ENCODE assay signal across 7 mouse cellular contexts in the genomic region with DNA sequence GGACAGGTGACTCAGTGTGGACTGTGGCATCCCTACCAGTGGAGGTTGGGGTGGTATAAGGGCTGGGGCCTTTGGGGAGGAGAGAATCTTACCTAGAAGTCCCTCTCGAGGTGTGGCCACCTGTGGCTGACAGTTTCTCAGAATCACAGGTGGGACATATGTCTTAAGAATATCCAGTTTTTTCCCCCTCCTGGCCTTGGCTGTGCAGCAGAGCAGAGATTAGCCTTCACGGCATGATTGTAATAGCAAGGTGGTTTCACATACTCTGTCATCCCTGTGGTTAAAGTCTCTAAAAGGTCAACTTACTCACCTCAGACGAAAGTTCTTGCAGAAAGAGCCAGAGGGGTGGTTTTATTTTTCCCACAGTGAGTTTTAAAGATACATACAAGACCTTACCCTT. TPM values are rescaled to one million over a fixed set of nuclear protein-coding genes. Genes with fewer than 3 reads are reported as not detected.
DNase-seq lines count a peak whose midpoint lies in the region; ATAC-seq and TF ChIP-seq lines count a peak whose summit lies in the region.

No protein-coding gene starts in this region.

- TF ChIP-seq EP300 in lung, postnatal 0 days (IDR thresholded peaks at IDR 0.05) = no peak

- TF ChIP-seq CTCF in lung, postnatal 0 days (IDR thresholded peaks at IDR 0.05) = no peak
- no peak for TF ChIP-seq CTCF in embryonic fibroblast, embryonic 13.5 days (IDR thresholded peaks at IDR 0.05; ENCODE audit: borderline replicate concordance, insufficient read depth, low read length)

- peak overlapping the region; percentile 78; the same call in 1 of the 2 replicates for H3K9ac ChIP-seq in lung, postnatal 0 days (replicated peaks; ENCODE audit: low read depth)
- H3K9ac ChIP-seq in limb, embryonic 11.5 days (ENCODE audit: low read length) = no peak overlapping the region; the same call in 1 of the 2 replicates

- H3K36me3 ChIP-seq in lung, postnatal 0 days (ENCODE audit: insufficient read depth, low read length) = no peaks in the 10 kb centered on the region
- no peaks in the 10 kb centered on the region for H3K36me3 ChIP-seq in limb, embryonic 11.5 days (ENCODE audit: control insufficient read depth, insufficient read depth, low read length)
- H3K36me3 ChIP-seq in splenic B cell, adult 2 months (ENCODE audit: control insufficient read depth, insufficient read depth, low read length, poor library complexity, severe bottlenecking) = peaks cover 3% of the 10 kb centered on the region; the same call in 1 of the 2 replicates

- WGBS in lung, postnatal 0 days = 19% methylated on average over 3 of the region's 3 CpGs
- 14% methylated on average over 3 of the region's 3 CpGs for WGBS in limb, embryonic 11.5 days

- no peak for TF ChIP-seq POLR2A in embryonic fibroblast, embryonic 13.5 days (IDR thresholded peaks at IDR 0.05; ENCODE audit: low read depth, low read length)

- peak overlapping the region; percentile 96 for H3K4me2 ChIP-seq in lung, postnatal 0 days (replicated peaks; ENCODE audit: low read depth, low read length)
- peak overlapping the region; percentile 98 for H3K4me2 ChIP-seq in limb, embryonic 11.5 days (ENCODE audit: low read depth, severe bottlenecking)

- DNase-seq in lung, postnatal 0 days (ENCODE audit: low spot score) = no peak
- DNase-seq in lung, postnatal 25 days (ENCODE audit: low spot score) = no peak
- no peak for DNase-seq in limb, embryonic 11.5 days (ENCODE audit: low spot score)
- peak; percentile 24 for DNase-seq in splenic B cell, adult 2 months (ENCODE audit: low read depth, low spot score)
- no peak for DNase-seq in MN1 (ENCODE audit: low spot score)
- no peak for DNase-seq in ovary, postnatal 10 days (ENCODE audit: low spot score)

- H3K4me1 ChIP-seq in lung, postnatal 0 days (ENCODE audit: insufficient read depth, low read depth, low read length) = peaks cover 7% of the 10 kb centered on the region; the same call in 1 of the 2 replicates
- H3K4me1 ChIP-seq in embryonic fibroblast, embryonic 13.5 days (ENCODE audit: control insufficient read depth, insufficient read depth, low read length) = no peaks in the 10 kb centered on the region
- peaks cover 14% of the 10 kb centered on the region for H3K4me1 ChIP-seq in limb, embryonic 11.5 days (ENCODE audit: control insufficient read depth, insufficient read depth, low read length)

- H3K27ac ChIP-seq in lung, postnatal 0 days (ENCODE audit: low read length) = no peak overlapping the region
- no peak overlapping the region for H3K27ac ChIP-seq in embryonic fibroblast, embryonic 13.5 days (ENCODE audit: insufficient read depth, low read length)
- no peak overlapping the region for H3K27ac ChIP-seq in limb, embryonic 11.5 days (replicated peaks; ENCODE audit: low read depth, low read length)

- no peaks in the 10 kb centered on the region for H3K27me3 ChIP-seq in lung, postnatal 0 days (replicated peaks; ENCODE audit: insufficient read depth, low read length)
- peaks cover 13% of the 10 kb centered on the region for H3K27me3 ChIP-seq in limb, embryonic 11.5 days (ENCODE audit: control insufficient read depth, insufficient read depth, low read length)
- H3K27me3 ChIP-seq in splenic B cell, adult 2 months (ENCODE audit: control insufficient read depth, insufficient read depth, low read length, poor library complexity, severe bottlenecking) = no peaks in the 10 kb centered on the region

- ATAC-seq in lung, postnatal 0 days = no peak
- ATAC-seq in limb, embryonic 11.5 days (ENCODE audit: insufficient number of reproducible peaks, low FRiP score, low TSS enrichment, low read depth) = no peak

- no peaks in the 10 kb centered on the region for H3K9me3 ChIP-seq in lung, postnatal 0 days (ENCODE audit: low read length)
- H3K9me3 ChIP-seq in limb, embryonic 11.5 days (ENCODE audit: control insufficient read depth, low read length) = no peaks in the 10 kb centered on the region

- H3K4me3 ChIP-seq in lung, postnatal 0 days (ENCODE audit: low read depth, low read length) = peak overlapping the region; percentile 87
- H3K4me3 ChIP-seq in embryonic fibroblast, embryonic 13.5 days (ENCODE audit: insufficient read depth, low read length) = peak overlapping the region; percentile 79
- H3K4me3 ChIP-seq in limb, embryonic 11.5 days (ENCODE audit: low read depth, low read length) = peak overlapping the region; percentile 88

RNA-seq across cellular contexts. Expression of gene Foxo1, which starts 2.4 kb away (rescaled TPM):
- 6.8 and 7.6 TPM in 2 replicates for polyA plus RNA-seq in lung, postnatal 0 days (2015; fragmentation: Nextera tagmentation; extraction: Ambion mirVana)
- polyA plus RNA-seq in embryonic fibroblast, embryonic 13.5 days (2011; ENCODE audit: insufficient read length, low read depth, missing spikeins) = 5.5 and 7.5 TPM in 2 replicates
- polyA plus RNA-seq in limb, embryonic 11.5 days (2014; fragmentation: Nextera tagmentation; extraction: Ambion mirVana) = 5.9 and 6.3 TPM in 2 replicates
